Mouse (Mus musculus): Measurements from ENCODE around the gene Zmiz1.

DNA sequence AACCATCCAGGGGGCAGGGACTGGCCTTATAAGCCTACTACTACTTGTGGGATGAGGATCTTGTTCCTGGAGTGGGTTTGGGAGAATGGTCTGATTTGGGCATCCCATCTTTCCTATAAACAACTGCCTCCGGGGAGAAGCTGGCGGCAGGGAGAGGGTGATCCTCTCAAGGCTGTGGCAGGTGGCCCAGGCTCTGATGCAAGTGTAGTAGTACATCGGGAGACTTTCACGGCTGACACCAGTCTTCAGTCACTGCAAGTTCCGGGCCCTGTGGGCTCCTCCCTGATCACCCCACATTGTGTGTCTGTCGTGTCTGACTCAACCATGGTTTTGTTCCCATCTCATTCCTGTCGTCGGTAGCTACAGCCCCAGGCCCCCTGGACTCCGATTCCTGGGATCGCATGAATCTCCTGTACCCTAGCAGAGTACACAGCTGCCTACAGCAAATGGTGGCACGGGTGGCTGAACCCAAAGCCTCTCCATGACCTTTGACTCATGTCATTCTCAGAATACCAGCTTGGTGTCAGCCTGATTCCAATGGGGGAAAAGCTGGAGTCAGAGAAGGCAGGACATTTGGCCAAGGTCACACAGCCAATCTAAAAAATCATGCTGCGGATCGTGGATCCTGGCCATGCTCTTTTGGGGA is 49.2 kb downstream of the Zmiz1 start:
- TF ChIP-seq CTCF (IDR thresholded peaks at IDR 0.05; ENCODE audit: low read depth) = no peak
- no peak for TF ChIP-seq EP300 (IDR thresholded peaks at IDR 0.05; ENCODE audit: low read depth)
